Mouse (Mus musculus) brain, embryonic 14.5 days (tissue): ENCODE data around the gene Srgap3. TPM values are rescaled to one million over a fixed set of nuclear protein-coding genes. Genes with fewer than 3 reads are reported as not detected.
"Not testable (repeated sequence)": the region's sequence is repeated elsewhere in the genome, so short reads cannot be mapped to it uniquely, and the experiment has no call there.

Source experiments
- DNase-seq: peaks from one replicate; pipeline ENCODE4 v3.0.0-alpha.2; 2011; ENCODE audit warnings: low read depth
- CTCF ChIP-seq: fragments of 200-500 bp; IDR thresholded peaks from 2 replicates; pipeline ENCODE4 v1.5.1; 2012; ENCODE audit warnings: inconsistent platforms, mild to moderate bottlenecking, moderate library complexity, borderline replicate concordance; ENCODE audit not compliant: insufficient read depth, insufficient read length; ENCODE audit errors: extremely low read depth
- POLR2A ChIP-seq: fragments of 200-500 bp; IDR thresholded peaks from 2 replicates; pipeline ENCODE4 v1.6.1; 2012; ENCODE audit warnings: mild to moderate bottlenecking, inconsistent platforms, borderline replicate concordance; ENCODE audit not compliant: poor library complexity, insufficient read depth, insufficient read length, severe bottlenecking; ENCODE audit errors: extremely low read depth
- polyA plus RNA-seq: library from polyadenylated mRNA; depleted of rRNA; stranded (reverse); fragments of >200 nt; gene quantifications from 2 replicates; pipeline ENCODE4 v1.2.3, GENCODE M21; 2012

The Srgap3 gene
- polyA plus RNA-seq, 1 experiment = 112 TPM

DNA sequence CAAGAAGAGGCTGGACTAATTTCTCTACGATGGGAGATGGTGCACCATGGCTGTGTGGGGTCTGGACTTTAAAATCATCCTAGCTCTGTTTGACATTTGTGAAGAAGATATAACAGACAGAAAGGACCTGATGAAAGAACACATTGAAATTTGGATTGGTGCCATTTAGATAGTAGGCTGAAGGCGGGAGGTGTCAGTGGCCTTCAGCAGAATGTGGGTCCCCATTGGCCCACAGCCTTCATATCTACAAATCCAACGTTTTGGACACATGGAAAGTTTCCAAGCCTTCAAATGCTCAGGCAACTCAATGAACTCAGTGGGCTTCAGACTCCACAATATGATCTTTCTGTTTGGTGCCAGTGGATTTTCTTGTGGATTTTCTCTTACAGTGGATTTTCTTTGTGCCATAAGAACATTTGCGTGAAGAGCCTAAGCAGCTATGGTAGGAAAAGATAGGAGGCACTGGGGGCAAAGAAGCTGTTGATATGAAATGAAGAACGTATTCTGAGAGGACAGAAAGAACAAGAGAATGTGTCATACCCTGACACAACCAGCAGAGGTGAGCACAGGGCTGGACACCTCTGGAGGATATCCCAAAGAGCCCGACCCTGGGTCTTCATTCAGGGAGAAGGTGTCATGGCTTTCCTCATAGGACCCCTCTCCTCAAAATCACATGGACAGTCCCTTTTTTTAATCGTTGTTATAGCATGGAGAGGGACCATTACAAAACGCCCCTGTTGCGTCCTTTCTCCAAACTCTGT lies 78.7 kb downstream of the Srgap3 start:
- DNase-seq = no peak
- no peak for TF ChIP-seq CTCF
- no peak for TF ChIP-seq POLR2A

DNA sequence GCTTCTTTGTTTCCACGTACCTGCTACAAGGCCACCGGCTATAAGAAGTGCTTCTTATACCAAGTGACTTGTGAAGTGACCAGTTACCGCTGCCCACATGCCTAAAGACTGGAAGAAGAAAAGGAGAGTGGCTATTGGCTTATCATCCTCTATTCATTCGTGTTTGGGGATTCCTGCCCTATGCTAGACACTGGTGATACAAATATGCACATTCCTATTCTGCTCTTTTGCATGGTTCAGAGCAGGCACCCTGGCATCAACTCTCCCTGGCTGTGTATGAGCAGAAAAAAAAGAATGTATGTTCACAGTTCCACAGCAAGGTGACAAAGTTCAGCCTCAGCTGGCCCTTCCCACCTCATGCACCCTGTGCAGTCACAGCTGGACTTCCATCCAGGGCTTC lies 81.0 kb downstream of the Srgap3 start:
- TF ChIP-seq CTCF (no peak), POLR2A (no peak)
- DNase-seq = no peak

DNA sequence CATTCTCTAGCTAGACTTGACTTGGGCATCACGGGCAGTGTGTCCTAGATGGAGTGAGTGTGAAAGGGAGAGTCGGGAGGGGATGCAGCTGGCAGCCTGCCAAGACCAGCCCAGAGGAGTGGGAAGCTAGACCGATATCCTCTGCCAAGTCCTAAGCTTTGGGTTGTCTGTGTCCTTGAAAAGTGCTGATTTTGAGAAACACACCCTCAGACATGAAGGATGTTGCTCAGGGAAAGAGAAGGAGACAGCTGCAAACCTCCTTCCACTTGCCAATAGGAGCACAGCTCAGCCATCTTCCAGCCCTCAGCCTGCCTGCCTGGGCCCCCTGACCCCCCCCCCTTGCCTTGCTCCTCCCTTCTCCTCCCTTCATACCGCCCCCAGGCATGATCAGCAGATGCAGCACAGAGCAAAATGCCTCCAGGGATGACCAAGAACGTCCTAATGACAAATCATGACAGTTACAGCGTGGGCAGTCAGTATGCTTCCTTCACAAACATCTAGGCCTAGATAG lies 82.0 kb downstream of the Srgap3 start:
- TF ChIP-seq CTCF = no peak
- TF ChIP-seq POLR2A = no peak
- DNase-seq = peak; percentile 71

DNA sequence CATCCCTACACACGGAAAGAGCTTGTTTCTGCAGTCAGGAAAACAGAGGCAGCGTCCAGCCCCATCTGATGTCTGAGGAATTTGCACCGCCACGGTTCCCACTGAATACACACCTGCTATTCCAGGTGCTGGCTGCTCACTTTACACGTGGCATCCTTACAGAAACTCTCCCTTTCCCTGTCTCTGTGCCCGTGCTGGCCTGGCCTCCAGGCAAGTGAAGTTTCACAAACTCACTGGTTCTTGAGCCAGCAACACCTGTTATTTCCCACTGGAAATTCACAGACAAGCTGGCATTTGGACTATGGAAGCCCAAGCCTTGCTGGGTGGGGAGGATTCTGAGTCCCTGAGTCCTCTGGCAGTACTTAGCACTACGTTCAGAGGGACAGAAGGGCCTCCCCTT lies 84.6 kb downstream of the Srgap3 start:
- TF ChIP-seq POLR2A (no peak), CTCF (no peak)

DNA sequence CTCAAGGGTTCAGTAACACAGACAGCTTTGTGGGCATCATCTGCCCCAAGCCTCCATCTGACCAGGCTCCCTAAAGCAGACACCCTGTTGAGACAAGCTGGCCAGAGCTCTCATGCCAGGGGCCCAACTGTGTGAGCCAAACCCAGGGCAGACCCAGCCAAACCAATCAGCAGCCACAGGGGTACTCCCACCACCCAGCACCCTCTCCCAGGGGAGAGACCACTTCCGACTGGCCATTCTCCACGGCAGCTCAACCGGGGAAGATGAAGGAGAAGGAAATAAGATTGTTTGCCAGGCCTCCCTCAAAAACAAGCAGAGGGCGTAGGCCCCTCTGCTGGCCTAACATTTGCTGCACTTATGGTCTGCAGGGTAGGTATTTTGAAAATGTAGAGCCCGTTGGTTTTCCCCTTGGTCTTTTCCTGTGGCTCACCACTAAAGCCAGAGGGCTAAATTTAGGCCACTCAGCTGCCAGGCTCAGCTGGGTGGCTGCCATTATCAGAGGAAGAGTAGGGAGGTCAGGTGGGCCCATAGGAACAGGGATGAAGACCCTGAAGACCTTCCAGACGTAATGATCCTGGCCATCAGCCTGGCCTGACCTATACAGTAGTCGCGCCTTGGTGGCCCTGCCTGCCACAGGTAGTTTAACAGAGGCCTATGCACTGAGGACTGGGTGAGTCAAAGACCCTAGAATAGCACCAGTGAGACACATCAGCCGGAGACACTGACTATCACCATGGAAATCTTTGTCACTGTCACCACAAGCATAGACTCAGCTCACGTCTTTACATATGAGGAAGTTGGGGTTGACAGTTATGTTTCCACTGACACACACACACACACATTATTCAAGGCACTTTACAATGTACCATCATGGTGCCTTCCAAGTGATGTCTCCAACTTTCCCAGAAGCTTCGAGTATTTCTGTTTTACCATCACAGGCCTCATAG lies 85.4 kb downstream of the Srgap3 start:
- TF ChIP-seq CTCF (no peak), POLR2A (no peak)
- no peak for DNase-seq

More for the DNA sequence above, 84.6 kb downstream of the Srgap3 start:
- DNase-seq = no peak

DNA sequence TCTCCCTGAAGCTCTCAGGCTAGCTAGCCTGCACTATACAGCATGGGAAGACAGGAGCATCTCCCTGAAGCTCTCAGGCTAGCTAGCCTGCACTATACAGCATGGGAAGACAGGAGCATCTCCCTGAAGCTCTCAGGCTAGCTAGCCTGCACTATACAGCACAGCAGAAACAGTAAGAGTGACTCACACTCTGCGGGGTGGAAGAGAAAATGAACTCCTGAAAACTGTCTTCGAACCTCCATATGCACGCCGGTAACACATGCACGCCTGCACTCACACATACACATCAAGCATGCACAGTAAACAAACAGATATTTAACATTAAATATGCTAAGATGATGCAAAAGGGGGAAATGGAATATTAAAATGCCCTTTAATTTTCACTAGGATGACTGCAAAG lies 86.8 kb downstream of the Srgap3 start:
- not testable (repeated sequence) for DNase-seq

DNA sequence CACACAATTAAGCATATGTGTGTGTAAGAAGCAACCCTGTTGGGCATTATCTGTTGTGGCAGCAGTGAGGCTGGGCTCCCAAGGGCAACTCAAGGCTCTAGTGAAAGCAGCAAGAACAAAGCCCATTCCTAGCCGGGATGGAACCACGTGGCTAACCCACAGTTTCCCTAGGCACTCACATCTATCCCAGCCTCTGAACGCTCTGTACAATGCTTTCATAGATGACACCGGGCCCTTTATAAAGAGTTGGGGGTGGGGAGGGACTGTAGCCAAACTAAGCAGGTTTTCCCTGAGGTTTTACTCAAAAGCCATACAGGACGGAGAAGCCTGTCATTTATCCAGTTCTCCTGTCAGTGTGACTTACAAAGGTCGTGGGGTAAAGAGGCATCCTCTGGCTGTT lies 90.0 kb downstream of the Srgap3 start:
- DNase-seq = peak; percentile 75
- no peak for TF ChIP-seq POLR2A
- no peak for TF ChIP-seq CTCF

DNA sequence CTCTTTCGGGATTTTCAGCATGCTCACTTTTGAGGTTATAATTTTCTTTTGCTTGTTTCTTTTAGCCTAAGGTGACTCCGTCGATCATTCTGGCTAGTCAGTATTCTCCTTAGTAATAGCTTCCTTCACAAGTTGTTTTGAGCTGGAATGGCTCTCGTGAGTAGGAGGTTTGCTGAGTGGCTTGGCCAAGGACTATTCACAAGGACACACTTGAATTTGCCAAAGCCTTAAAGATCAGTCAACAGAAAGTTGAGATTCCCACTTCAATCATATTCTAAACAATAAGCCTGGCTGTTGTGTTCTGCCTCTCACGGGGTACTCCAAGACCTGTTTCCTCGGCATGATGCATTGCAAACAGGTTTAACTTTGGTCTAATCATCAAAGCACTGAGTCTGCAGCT lies 91.9 kb downstream of the Srgap3 start:
- no peak for TF ChIP-seq POLR2A
- TF ChIP-seq CTCF = no peak
- no peak for DNase-seq

DNA sequence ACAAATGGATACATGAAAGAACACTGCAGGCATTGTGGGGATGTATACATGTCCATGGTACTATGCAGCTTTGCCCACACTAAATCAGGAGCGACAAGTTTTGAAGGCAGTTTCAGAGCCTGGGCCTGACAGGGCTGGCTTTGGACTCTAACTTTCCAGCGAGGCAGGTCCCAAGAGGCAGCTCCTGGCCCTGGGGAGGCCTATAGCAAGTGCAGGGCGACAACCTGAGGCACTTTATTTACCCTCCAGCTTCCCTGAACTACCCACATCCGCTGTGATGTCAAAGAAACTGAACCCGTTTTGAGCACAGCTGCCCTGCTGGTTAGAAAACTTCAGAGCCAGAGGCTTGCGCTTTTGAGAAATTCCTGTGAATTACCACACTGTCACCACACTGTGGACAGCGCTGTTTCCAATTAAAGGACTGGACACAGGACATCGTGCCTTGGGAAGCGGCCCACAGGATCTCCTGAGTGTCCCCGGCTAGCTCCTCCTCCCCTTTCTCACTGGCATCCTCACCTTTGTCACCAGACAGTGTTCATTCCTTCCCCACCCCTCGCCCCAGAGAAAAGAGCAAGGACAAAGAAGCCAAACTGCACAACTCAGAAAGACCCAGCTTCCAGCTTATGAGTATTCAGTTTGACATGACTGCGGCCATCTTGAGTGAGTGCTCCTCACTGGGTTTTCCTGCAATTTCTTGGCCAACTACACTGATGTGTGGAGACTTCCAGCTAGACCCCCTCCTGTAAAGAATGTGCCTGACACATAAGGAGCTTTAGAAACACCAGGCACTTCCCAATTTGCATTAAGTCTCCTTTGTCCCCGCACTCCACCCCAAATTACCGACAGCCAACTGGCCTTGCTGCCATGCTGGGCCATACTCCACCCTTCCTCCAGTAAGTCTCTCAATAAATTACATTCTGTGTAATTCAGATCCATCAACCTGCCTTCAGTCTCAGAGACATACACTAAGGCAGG lies 94.5 kb downstream of the Srgap3 start:
- DNase-seq = no peak
- TF ChIP-seq CTCF (no peak), POLR2A (no peak)

DNA sequence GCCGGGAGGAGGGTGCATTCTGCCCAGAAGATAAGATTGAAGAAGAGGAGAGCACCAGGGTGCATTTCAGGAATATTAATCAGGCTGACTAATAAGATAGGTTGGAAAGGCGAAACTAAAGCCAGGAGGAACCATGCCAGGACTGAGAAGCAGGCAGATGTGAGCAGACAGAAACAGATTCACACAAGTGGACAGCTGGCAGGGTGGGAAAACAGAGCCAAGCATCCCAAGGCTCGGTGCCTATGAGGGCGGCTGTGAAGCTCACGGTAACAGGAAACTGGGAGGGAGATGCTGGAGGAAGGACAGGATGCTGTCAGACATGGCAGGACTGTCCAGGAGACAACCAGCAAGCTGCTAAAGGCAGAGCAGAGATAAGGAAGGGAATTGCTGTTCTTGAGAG lies 96.3 kb downstream of the Srgap3 start:
- TF ChIP-seq CTCF = no peak
- no peak for TF ChIP-seq POLR2A
- DNase-seq = peak; percentile 62

DNA sequence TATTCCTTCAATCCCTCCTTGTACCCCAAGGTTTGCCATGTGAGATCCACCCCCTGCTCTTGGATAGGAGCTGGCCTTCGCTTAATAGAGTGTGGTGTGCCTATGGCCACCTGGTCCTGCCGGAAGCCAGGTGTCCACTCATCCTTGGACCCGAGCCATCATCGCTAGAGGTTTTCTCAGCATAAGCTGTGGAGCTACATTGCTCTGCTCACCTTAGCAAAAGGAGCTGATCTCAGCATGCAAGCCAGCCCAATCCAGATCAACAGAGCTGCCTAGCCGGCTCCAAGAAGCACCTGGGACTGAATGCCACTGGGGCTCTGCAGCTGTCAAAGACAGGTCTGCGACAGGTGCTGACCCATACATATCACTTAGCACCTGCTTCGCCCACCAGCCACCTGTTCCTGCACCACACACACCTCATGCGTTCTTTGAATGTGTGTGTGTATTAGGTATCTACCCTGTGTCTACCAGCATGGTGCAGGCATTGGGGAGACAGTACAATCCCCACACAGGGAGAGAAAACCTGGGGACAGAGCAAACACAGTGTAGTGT lies 98.4 kb downstream of the Srgap3 start:
- no peak for DNase-seq
- no peak for TF ChIP-seq CTCF
- TF ChIP-seq POLR2A = no peak

DNA sequence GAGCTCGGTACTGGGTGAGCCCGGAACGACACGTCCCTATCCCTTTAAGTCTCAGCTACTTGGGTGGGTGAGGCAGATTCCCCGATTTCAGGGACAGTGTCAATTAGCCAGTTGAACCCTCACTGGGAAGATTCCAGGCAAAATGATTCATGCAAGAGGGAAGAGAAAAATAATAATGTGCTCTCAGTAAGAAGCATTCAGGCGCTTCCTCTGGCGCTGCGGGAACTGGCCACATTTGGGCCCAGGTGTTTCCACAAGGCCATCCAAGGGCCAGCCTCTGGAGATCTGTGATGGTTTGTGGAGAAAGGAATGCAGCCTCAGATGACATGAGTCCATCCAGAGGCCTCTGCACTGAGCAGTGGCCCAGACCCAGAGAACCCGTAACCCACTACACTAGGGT lies 100.2 kb downstream of the Srgap3 start:
- no peak for DNase-seq
- TF ChIP-seq CTCF (no peak), POLR2A (no peak)
